Mouse (Mus musculus) myocyte (in vitro differentiated cells): ENCODE results near the gene Inca1.

Experiments
- CEBPB ChIP-seq: IDR thresholded peaks from 2 replicates; pipeline ENCODE4 v1.6.1; 2011; ENCODE audit warnings: mild to moderate bottlenecking, moderate library complexity; ENCODE audit not compliant: poor library complexity, insufficient read depth, severe bottlenecking
- E2F4 ChIP-seq: IDR thresholded peaks from one replicate; pipeline ENCODE4 v1.6.1; 2011; ENCODE audit warnings: mild to moderate bottlenecking, control low read depth, moderate library complexity; ENCODE audit not compliant: insufficient read depth
- MAX ChIP-seq: IDR thresholded peaks from one replicate; pipeline ENCODE4 v1.6.1; 2011; ENCODE audit warnings: low read depth, mild to moderate bottlenecking, control low read depth
- MYOD1 ChIP-seq, 3 experiments: IDR thresholded peaks; one replicate each; pipeline ENCODE4 v1.6.1; 2011; ENCODE audit warnings: control low read depth in 2 of 3, low read depth in 2 of 3, mild to moderate bottlenecking in 2 of 3, moderate library complexity in 1 of 3; ENCODE audit not compliant: insufficient read length in 2 of 3, control insufficient read depth in 1 of 3
- MYOG ChIP-seq, 3 experiments: IDR thresholded peaks; one replicate each; pipeline ENCODE4 v1.6.1; 2011; ENCODE audit warnings: control low read depth in 2 of 3, low read depth in 2 of 3, mild to moderate bottlenecking in 2 of 3; ENCODE audit not compliant: insufficient read length in 2 of 3, control insufficient read depth in 1 of 3, insufficient read depth in 1 of 3
- POLR2A ChIP-seq: IDR thresholded peaks from one replicate; pipeline ENCODE4 v1.6.1; 2011; ENCODE audit warnings: low read depth, mild to moderate bottlenecking, control low read depth, moderate library complexity; ENCODE audit not compliant: insufficient read length
- POLR2AphosphoS2 ChIP-seq: IDR thresholded peaks from one replicate; pipeline ENCODE4 v1.6.1; 2011; ENCODE audit warnings: low read depth, control low read depth; ENCODE audit not compliant: insufficient read length
- REST ChIP-seq: IDR thresholded peaks from one replicate; pipeline ENCODE4 v1.6.1; 2011; ENCODE audit warnings: mild to moderate bottlenecking, control low read depth, moderate library complexity; ENCODE audit not compliant: insufficient read depth, insufficient read length
- TCF12 ChIP-seq: IDR thresholded peaks from one replicate; pipeline ENCODE4 v1.6.1; 2011; ENCODE audit warnings: mild to moderate bottlenecking, control low read depth; ENCODE audit not compliant: poor library complexity, insufficient read depth, severe bottlenecking
- USF1 ChIP-seq: IDR thresholded peaks from one replicate; pipeline ENCODE4 v1.6.1; 2011; ENCODE audit warnings: low read depth, mild to moderate bottlenecking, control low read depth, moderate library complexity

GRCm38 (mm10) chr11:70678576-70678975, 21.4 kb downstream of the Inca1 start:
- TF ChIP-seq MYOD1 (IDR thresholded peaks at IDR 0.05; ENCODE audit: control insufficient read depth in 1 of 3, insufficient read length in 2 of 3, low read depth in 2 of 3) (no peak), POLR2A (no peak), USF1 (no peak), TCF12 (no peak), POLR2AphosphoS2 (no peak), E2F4 (no peak), MYOG (IDR thresholded peaks at IDR 0.05; ENCODE audit: control insufficient read depth in 1 of 3, insufficient read depth in 1 of 3, insufficient read length in 2 of 3, low read depth in 2 of 3) (no peak), CEBPB (no peak), MAX (no peak), REST (no peak)
